Mouse (Mus musculus) C2C12 (cell line): ENCODE results near the gene Ldah. TPM values are rescaled to one million over a fixed set of nuclear protein-coding genes. Genes with fewer than 3 reads are reported as not detected.

Experiments
- H3K27me3 ChIP-seq: one replicate; pipeline ENCODE4 v1.6.1; 2011; ENCODE audit not compliant: control insufficient read depth, insufficient read depth, insufficient read length
- H3K36me3 ChIP-seq: one replicate; pipeline ENCODE4 v1.6.1; 2011; ENCODE audit not compliant: control insufficient read depth, insufficient read depth
- H3K4me3 ChIP-seq: one replicate; pipeline ENCODE4 v1.5.1; 2011; ENCODE audit warnings: mild to moderate bottlenecking, control low read depth; ENCODE audit not compliant: poor library complexity, insufficient read depth, severe bottlenecking
- H3K79me2 ChIP-seq: one replicate; pipeline ENCODE4 v1.6.1; 2011; ENCODE audit not compliant: control insufficient read depth, insufficient read depth
- H3K79me3 ChIP-seq: one replicate; pipeline ENCODE4 v1.6.1; 2011; ENCODE audit warnings: low read depth, control low read depth
- H3ac ChIP-seq: one replicate; pipeline ENCODE3; 2011; ENCODE audit warnings: low read depth; ENCODE audit not compliant: control insufficient read depth, insufficient read length
- CEBPB ChIP-seq: IDR thresholded peaks from one replicate; pipeline ENCODE4 v1.6.1; 2011; ENCODE audit warnings: low read depth, mild to moderate bottlenecking, control low read depth, moderate library complexity
- CTCF ChIP-seq: IDR thresholded peaks from one replicate; pipeline ENCODE4 v1.5.1; 2011; ENCODE audit not compliant: control insufficient read depth, insufficient read depth, insufficient read length
- FOSL1 ChIP-seq: IDR thresholded peaks from one replicate; pipeline ENCODE4 v1.8.0; 2011; ENCODE audit warnings: mild to moderate bottlenecking, low read length; ENCODE audit not compliant: poor library complexity, insufficient read depth, severe bottlenecking
- MAX ChIP-seq: IDR thresholded peaks from one replicate; pipeline ENCODE4 v1.6.1; 2011; ENCODE audit warnings: mild to moderate bottlenecking, control low read depth
- MYOD1 ChIP-seq: IDR thresholded peaks from one replicate; pipeline ENCODE4 v1.6.1; 2011; ENCODE audit warnings: low read depth; ENCODE audit not compliant: control insufficient read depth, insufficient read length
- MYOG ChIP-seq: IDR thresholded peaks from one replicate; pipeline ENCODE4 v1.6.1; 2011; ENCODE audit not compliant: control insufficient read depth, insufficient read length; ENCODE audit errors: extremely low read depth
- USF1 ChIP-seq: IDR thresholded peaks from one replicate; pipeline ENCODE4 v1.6.1; 2011; ENCODE audit warnings: low read depth, mild to moderate bottlenecking, control low read depth, moderate library complexity
- polyA plus RNA-seq: library from polyadenylated mRNA; unstranded; fragments of >200 nt; fragmentation: generic; extraction: Trizol; gene quantifications from one replicate; pipeline ENCODE4 v1.2.1, GENCODE M21; 2012; ENCODE audit warnings: missing spikeins

The Ldah gene
- polyA plus RNA-seq, 1 experiment: 52.7 TPM

- no peak overlapping the region for H3K4me3 ChIP-seq
- H3K79me3 ChIP-seq: no peaks in the 10 kb centered on the region
- no peak overlapping the region for H3ac ChIP-seq
- no peaks in the 10 kb centered on the region for H3K27me3 ChIP-seq
- no peaks in the 10 kb centered on the region for H3K36me3 ChIP-seq
- no peaks in the 10 kb centered on the region for H3K79me2 ChIP-seq
- TF ChIP-seq CTCF (no peak), USF1 (no peak), CEBPB (no peak), MYOG (no peak), MYOD1 (no peak), FOSL1 (no peak), MAX (no peak)
Observed at GRCm38 (mm10) chr12:8189722-8190121, 18.2 kb upstream of the Ldah start.

DNA sequence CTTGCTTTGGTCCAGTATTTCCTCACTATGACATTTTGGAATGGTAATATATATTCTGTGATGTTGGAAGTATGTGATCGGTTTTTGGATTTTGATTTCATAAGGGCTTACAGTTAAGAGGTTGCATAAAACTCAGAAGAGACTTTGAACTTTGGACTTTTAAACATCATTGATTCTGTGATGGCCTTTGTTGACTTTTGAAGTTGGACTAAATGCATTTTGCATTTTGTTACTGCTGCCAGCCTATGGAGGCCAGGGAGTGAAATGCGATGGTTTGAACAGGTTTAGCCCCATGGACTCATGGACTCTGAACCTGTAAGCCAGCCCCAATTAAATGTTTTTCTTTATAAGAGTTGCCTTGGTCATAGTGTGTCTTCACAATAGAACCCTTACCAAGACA is 2.2 kb upstream of the Ldah start:
- peaks cover 24% of the 10 kb centered on the region for H3K79me3 ChIP-seq
- H3K79me2 ChIP-seq: peaks cover 30% of the 10 kb centered on the region
- H3K4me3 ChIP-seq: no peak overlapping the region
- no peaks in the 10 kb centered on the region for H3K27me3 ChIP-seq
- no peak overlapping the region for H3ac ChIP-seq
- H3K36me3 ChIP-seq: no peaks in the 10 kb centered on the region
- no peak for TF ChIP-seq MYOD1

DNA sequence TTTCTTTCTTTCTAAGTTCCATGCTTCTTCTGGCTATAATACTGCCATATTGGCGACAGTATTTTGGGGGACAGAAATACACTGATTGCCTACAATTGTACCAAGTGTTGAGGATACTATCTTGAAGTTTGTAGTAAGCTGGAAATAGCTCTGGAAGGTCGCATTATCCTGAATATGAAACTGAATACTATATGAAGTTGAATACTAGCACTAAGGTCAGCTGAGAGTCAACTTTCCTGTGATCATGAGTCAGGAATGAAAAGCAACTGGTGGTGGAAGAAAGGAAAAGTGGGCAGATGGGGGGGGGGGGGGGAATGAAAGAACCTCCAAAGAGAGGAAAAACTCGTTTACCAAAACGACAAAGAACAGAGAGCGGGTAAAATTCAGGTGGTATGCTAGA is 329 bp upstream of the Ldah start:
- H3K36me3 ChIP-seq: no peaks in the 10 kb centered on the region
- TF ChIP-seq USF1 (no peak), MAX (no peak), CEBPB (no peak), FOSL1 (no peak), CTCF (no peak), MYOD1 (no peak), MYOG (no peak)
- H3K79me3 ChIP-seq: peaks cover 40% of the 10 kb centered on the region
- peaks cover 48% of the 10 kb centered on the region for H3K79me2 ChIP-seq
- H3ac ChIP-seq: peak overlapping the region; percentile 64
- no peaks in the 10 kb centered on the region for H3K27me3 ChIP-seq
- H3K4me3 ChIP-seq: peak overlapping the region; percentile 68

GRCm38 (mm10) chr12:8216392-8217280 is 8.7 kb downstream of the Ldah start:
- no peak overlapping the region for H3K4me3 ChIP-seq
- peaks cover 28% of the 10 kb centered on the region for H3K36me3 ChIP-seq
- H3K27me3 ChIP-seq: no peaks in the 10 kb centered on the region
- peaks cover 44% of the 10 kb centered on the region for H3K79me3 ChIP-seq
- peaks cover 85% of the 10 kb centered on the region for H3K79me2 ChIP-seq
- no peak overlapping the region for H3ac ChIP-seq
- TF ChIP-seq FOSL1: no peak
- TF ChIP-seq MAX: no peak
- TF ChIP-seq CEBPB: no peak
- no peak for TF ChIP-seq USF1
- TF ChIP-seq MYOD1: no peak
- no peak for TF ChIP-seq CTCF
- TF ChIP-seq MYOG: no peak

DNA sequence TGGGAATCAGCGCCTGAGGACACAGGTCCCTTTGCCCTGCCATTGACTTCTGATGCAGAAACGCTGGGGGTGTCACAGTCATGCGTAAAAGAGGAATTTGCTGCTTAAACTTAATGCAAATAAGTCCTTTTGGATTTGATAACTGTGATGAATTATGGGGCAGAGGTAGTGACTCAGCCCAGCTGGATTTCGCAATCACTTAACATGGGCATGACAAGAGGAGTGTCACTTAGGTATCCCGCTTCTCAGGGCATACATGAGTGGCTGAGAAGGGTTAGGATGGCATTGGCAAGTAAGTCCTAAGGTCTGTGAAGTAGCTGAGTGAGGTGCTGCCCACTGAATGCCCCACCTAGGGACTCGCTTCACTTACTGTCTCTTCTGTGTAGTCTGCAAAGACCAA is 15.1 kb downstream of the Ldah start:
- Histone ChIP-seq H3K79me3 (peaks cover 14% of the 10 kb centered on the region), H3K27me3 (no peaks in the 10 kb centered on the region), H3K79me2 (peaks cover 37% of the 10 kb centered on the region), H3K4me3 (no peak overlapping the region), H3K36me3 (peaks cover 82% of the 10 kb centered on the region), H3ac (no peak overlapping the region)
- TF ChIP-seq FOSL1 (no peak), CEBPB (peak; percentile 98)

- Histone ChIP-seq H3K27me3 (no peaks in the 10 kb centered on the region), H3K36me3 (peaks cover 53% of the 10 kb centered on the region), H3K4me3 (no peak overlapping the region), H3ac (no peak overlapping the region), H3K79me2 (no peaks in the 10 kb centered on the region), H3K79me3 (no peaks in the 10 kb centered on the region)
- TF ChIP-seq MAX (no peak), FOSL1 (no peak), MYOG (no peak), CEBPB (no peak), CTCF (no peak), MYOD1 (no peak), USF1 (no peak)
Observed at GRCm38 (mm10) chr12:8231101-8231500, 23.2 kb downstream of the Ldah start.
